Mouse (Mus musculus) cortical plate, adult 2 months (tissue): ENCODE data around the gene Qrsl1.

Experiments used
- CTCF ChIP-seq: fragments of 200-500 bp; IDR thresholded peaks from 2 replicates; pipeline ENCODE4 v1.5.1; 2011; ENCODE audit warnings: mild to moderate bottlenecking, control low read depth, low read length; ENCODE audit not compliant: insufficient read depth; ENCODE audit errors: extremely low read depth
- POLR2A ChIP-seq: fragments of 200-500 bp; IDR thresholded peaks from 2 replicates; pipeline ENCODE4 v1.6.1; 2011; ENCODE audit warnings: mild to moderate bottlenecking, low read length, control low read depth; ENCODE audit not compliant: insufficient read depth; ENCODE audit errors: extremely low read depth

- TF ChIP-seq POLR2A (no peak), CTCF (no peak)
Measured at GRCm38 (mm10) chr10:43943736-43944135, 42.2 kb upstream of the Qrsl1 start.
